Mouse (Mus musculus): ENCODE measurements around the gene Olfr918. TPM values are rescaled to one million over a fixed set of nuclear protein-coding genes. Genes with fewer than 3 reads are reported as not detected.

Olfr918 gene
- polyA plus RNA-seq (2015; fragmentation: Nextera tagmentation; extraction: Ambion mirVana), result not detected in 2 replicates

DNA sequence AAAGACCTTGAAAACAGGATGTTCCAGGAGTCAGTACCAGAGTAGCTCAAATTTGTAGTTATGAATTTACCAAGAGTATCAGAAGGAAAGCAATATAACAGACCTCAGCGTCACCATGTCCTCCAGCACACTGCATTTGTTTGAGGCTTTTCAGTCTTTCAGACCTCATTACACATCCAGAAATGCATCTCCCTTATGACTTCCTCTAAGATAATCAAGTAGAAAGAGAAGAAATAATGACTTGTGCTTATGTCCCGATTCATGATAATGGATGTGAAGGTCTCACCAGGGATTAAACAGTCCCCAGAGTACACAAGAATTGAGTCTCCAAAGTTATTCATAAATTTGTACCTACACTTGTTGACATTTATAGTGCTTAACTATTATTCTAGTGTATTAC, at the start of gene Olfr918:
TSS of gene Olfr918 (minus strand) at position 101 of the 400 bp plus-strand sequence.
- H3K4me3 ChIP-seq (replicated peaks; ENCODE audit: low read length), result no peak within 1 kb of the TSS
- no peaks in the 10 kb centered on the region for H3K27me3 ChIP-seq (replicated peaks; ENCODE audit: control insufficient read depth, insufficient read depth, low read length)
- no peak within 1 kb of the TSS for H3K27ac ChIP-seq (ENCODE audit: low read length)
- no peak for ATAC-seq
- H3K9me3 ChIP-seq (ENCODE audit: control insufficient read depth, low read length), result no peaks in the 10 kb centered on the region
- no peak within 1 kb of the TSS for H3K4me2 ChIP-seq (ENCODE audit: low read length)
- no peaks in the 10 kb centered on the region for H3K36me3 ChIP-seq (ENCODE audit: control insufficient read depth, insufficient read depth)
- WGBS, result 83% methylated on average over 2 of the region's 2 CpGs
- H3K4me1 ChIP-seq (replicated peaks; ENCODE audit: control insufficient read depth, insufficient read depth, low read length), result no peaks in the 10 kb centered on the region
- no peak within 1 kb of the TSS for H3K9ac ChIP-seq (replicated peaks; ENCODE audit: low read depth, low read length)

DNA sequence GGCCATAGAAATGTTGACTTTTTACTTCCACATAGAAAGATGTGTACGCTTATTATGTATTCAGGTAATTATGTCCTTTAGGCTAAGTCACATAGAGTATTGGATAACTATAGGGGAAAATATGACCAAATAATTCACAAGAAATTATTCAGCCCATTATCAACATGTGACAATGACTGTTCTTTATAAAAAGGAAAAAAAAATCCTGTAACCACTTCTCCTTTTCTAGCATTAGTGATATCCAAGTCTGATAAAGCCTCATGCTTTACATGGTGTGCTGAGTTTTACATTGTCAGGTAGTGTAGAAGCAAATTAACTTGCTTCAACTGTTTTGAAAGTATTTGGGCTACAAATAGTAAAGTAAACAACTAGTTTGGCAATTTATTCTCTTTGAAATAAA, 49.6 kb upstream of the Olfr918 start:
- H3K4me3 ChIP-seq (replicated peaks; ENCODE audit: low read length), result no peak overlapping the region
- 88% methylated on average over 1 of the region's 1 CpGs for WGBS
- H3K9ac ChIP-seq (replicated peaks; ENCODE audit: low read depth, low read length), result no peak overlapping the region
- no peaks in the 10 kb centered on the region for H3K9me3 ChIP-seq (ENCODE audit: control insufficient read depth, low read length)
- peaks cover 3% of the 10 kb centered on the region for H3K4me1 ChIP-seq (replicated peaks; ENCODE audit: control insufficient read depth, insufficient read depth, low read length)
- no peaks in the 10 kb centered on the region for H3K36me3 ChIP-seq (ENCODE audit: control insufficient read depth, insufficient read depth)
- ATAC-seq, result no peak
- H3K27ac ChIP-seq (ENCODE audit: low read length), result no peak overlapping the region
- H3K4me2 ChIP-seq (ENCODE audit: low read length), result no peak overlapping the region
- no peaks in the 10 kb centered on the region for H3K27me3 ChIP-seq (replicated peaks; ENCODE audit: control insufficient read depth, insufficient read depth, low read length)

DNA sequence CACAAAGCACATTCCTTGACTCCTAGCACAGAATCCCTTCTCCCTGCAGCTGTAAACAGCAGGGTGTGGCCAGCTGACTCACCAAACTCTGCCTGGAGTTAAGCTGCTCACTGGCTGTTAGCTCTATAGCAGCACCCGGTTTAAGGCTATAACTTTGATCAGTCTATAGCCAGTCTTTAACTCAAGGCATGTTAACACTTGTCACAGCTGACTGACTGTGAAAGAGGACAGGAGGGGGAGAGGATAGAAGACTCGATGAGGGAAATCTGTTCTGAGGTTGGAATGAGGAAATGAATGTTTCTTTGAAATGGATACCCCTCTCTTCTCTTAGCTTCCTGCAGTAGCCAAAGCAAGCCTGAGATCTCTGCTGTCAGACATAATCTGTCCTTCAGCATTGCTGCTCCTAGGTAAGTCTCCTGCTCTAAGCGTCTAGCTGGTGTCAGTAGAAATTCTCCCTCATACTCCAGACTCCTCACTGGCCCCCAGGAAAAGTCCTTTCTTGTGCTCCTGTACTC, 44.6 kb upstream of the Olfr918 start:
- ATAC-seq, result no peak
- no peak overlapping the region for H3K27ac ChIP-seq (ENCODE audit: low read length)
- 0 out of 2 replicates have a peak overlapping the region, but pooled peaks have one; percentile 9 for H3K9ac ChIP-seq (replicated peaks; ENCODE audit: low read depth, low read length)
- no peaks in the 10 kb centered on the region for H3K27me3 ChIP-seq (replicated peaks; ENCODE audit: control insufficient read depth, insufficient read depth, low read length)
- peak overlapping the region; percentile 41 for H3K4me3 ChIP-seq (replicated peaks; ENCODE audit: low read length)
- 5% methylated on average over 3 of the region's 3 CpGs for WGBS
- H3K4me2 ChIP-seq (ENCODE audit: low read length), result peak overlapping the region; percentile 45
- H3K9me3 ChIP-seq (ENCODE audit: control insufficient read depth, low read length), result no peaks in the 10 kb centered on the region
- peaks cover 12% of the 10 kb centered on the region for H3K4me1 ChIP-seq (replicated peaks; ENCODE audit: control insufficient read depth, insufficient read depth, low read length)
- no peaks in the 10 kb centered on the region for H3K36me3 ChIP-seq (ENCODE audit: control insufficient read depth, insufficient read depth)

DNA sequence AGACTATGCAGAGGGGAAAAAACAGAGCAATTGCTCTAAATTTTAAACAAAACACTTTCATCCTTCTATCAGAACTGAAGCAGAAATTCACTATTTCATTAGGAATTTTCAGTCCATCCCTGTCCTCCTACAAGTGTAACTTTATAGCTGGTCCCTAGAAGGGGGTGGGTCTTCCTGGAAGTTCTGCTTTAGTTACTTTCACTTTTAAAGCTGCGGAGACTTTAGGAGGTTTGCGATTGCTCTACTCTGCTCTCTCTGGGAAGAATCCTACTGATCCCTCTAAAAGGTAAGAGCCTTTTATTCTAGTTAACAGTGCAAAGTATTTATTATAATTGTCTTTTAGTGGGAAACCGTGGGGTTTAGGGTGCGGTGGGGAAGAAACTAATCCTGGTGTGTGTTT, 43.7 kb upstream of the Olfr918 start, which contains the start of gene Vwa5a:
TSS of gene Vwa5a (plus strand) at position 167 of the 400 bp plus-strand sequence.
- Histone ChIP-seq H3K27me3 (replicated peaks; ENCODE audit: control insufficient read depth, insufficient read depth, low read length) (no peaks in the 10 kb centered on the region), H3K36me3 (ENCODE audit: control insufficient read depth, insufficient read depth) (no peaks in the 10 kb centered on the region), H3K27ac (ENCODE audit: low read length) (no peak within 1 kb of the TSS), H3K9me3 (ENCODE audit: control insufficient read depth, low read length) (no peaks in the 10 kb centered on the region), H3K9ac (replicated peaks; ENCODE audit: low read depth, low read length) (peak within 1 kb of the TSS; percentile 9; the same call in 1 of the 2 replicates), H3K4me2 (ENCODE audit: low read length) (peak within 1 kb of the TSS; percentile 45), H3K4me3 (replicated peaks; ENCODE audit: low read length) (peak within 1 kb of the TSS; percentile 41), H3K4me1 (replicated peaks; ENCODE audit: control insufficient read depth, insufficient read depth, low read length) (peaks cover 12% of the 10 kb centered on the region)
- no peak; the same call in 1 of the 2 replicates for ATAC-seq
- WGBS, result 3% methylated on average over 4 of the region's 4 CpGs

DNA sequence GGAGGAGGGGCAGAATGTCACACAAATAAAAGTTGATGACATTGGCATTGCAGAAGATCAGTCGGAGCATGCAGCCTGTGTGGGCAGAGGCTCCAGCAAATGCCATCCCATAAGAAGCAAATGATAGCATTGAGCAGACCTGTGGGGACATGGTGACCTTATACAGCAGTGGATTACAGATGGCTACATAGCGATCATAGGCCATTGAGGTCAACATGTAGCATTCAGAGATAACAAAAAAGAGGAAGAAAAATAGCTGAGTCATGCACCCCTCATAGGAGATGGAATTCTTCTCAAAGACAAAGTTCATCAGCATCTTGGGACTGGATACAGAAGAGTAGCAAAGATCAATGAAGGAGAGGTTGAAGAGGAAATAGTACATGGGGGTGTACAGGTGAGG, 1.5 kb downstream of the Olfr918 start:
- Histone ChIP-seq H3K9me3 (ENCODE audit: control insufficient read depth, low read length) (no peaks in the 10 kb centered on the region), H3K4me2 (ENCODE audit: low read length) (no peak overlapping the region), H3K4me1 (replicated peaks; ENCODE audit: control insufficient read depth, insufficient read depth, low read length) (no peaks in the 10 kb centered on the region), H3K9ac (replicated peaks; ENCODE audit: low read depth, low read length) (no peak overlapping the region), H3K36me3 (ENCODE audit: control insufficient read depth, insufficient read depth) (no peaks in the 10 kb centered on the region), H3K4me3 (replicated peaks; ENCODE audit: low read length) (no peak overlapping the region), H3K27me3 (replicated peaks; ENCODE audit: control insufficient read depth, insufficient read depth, low read length) (no peaks in the 10 kb centered on the region), H3K27ac (ENCODE audit: low read length) (no peak overlapping the region)
- no peak for ATAC-seq
- WGBS, result 89% methylated on average over 2 of the region's 2 CpGs

DNA sequence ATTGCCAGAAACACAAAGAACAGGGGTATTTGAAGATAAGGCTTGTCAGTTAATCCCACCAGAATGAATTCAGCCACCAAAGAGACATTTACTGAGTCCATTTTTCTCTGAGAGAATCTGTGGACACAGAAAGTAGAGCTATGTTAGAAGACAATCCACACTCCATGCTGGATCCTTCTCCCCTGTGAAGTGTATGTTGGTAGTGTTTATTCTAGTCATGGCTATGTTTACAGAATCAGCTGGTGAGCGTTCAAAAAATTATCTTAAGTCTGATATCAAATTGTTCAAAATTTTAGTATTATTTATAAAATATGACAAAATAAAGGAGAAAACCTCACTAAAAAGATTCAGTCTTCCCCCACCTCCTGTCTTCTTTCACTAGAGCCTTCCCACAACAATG, 8.7 kb downstream of the Olfr918 start, which contains the start of gene Olfr917:
TSS of gene Olfr917 (minus strand) at position 101 of the 400 bp plus-strand sequence.
- no peaks in the 10 kb centered on the region for H3K36me3 ChIP-seq (ENCODE audit: control insufficient read depth, insufficient read depth)
- 81% methylated on average over 1 of the region's 1 CpGs for WGBS

DNA sequence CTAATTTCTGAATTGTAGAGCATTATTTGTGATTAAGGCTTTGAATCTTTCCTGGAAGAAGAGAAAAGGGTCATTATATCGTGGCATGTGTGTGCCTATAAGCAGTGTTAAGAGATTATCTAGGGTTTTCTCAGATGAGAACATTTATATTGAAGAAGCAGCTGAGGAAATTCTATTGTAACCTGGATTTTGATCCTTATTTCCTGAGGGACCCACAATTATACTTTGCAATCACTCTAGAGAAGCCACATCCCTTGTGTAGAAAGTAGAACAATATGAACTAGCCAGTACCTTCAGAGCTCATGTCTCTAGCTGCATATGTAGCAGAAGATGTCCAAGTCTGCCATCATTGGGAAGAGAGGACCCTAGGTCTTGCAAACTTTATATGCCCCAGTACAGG, 14.6 kb downstream of the Olfr918 start, which contains the start of gene Olfr916:
TSS of gene Olfr916 (minus strand) at position 101 of the 400 bp plus-strand sequence.
- H3K36me3 ChIP-seq (ENCODE audit: control insufficient read depth, insufficient read depth), result no peaks in the 10 kb centered on the region
- H3K4me1 ChIP-seq (replicated peaks; ENCODE audit: control insufficient read depth, insufficient read depth, low read length), result no peaks in the 10 kb centered on the region
- H3K27ac ChIP-seq (ENCODE audit: low read length), result no peak within 1 kb of the TSS
- WGBS, result 56% methylated on average over 1 of the region's 1 CpGs
- no peak for ATAC-seq
- no peak within 1 kb of the TSS for H3K4me2 ChIP-seq (ENCODE audit: low read length)
- H3K4me3 ChIP-seq (replicated peaks; ENCODE audit: low read length), result no peak within 1 kb of the TSS
- H3K27me3 ChIP-seq (replicated peaks; ENCODE audit: control insufficient read depth, insufficient read depth, low read length), result no peaks in the 10 kb centered on the region
- no peaks in the 10 kb centered on the region for H3K9me3 ChIP-seq (ENCODE audit: control insufficient read depth, low read length)
- no peak within 1 kb of the TSS for H3K9ac ChIP-seq (replicated peaks; ENCODE audit: low read depth, low read length)

More for the DNA sequence above, 8.7 kb downstream of the Olfr918 start, which contains the start of gene Olfr917:
- Histone ChIP-seq H3K27me3 (replicated peaks; ENCODE audit: control insufficient read depth, insufficient read depth, low read length) (no peaks in the 10 kb centered on the region), H3K27ac (ENCODE audit: low read length) (no peak within 1 kb of the TSS), H3K4me1 (replicated peaks; ENCODE audit: control insufficient read depth, insufficient read depth, low read length) (no peaks in the 10 kb centered on the region), H3K9me3 (ENCODE audit: control insufficient read depth, low read length) (no peaks in the 10 kb centered on the region), H3K4me3 (replicated peaks; ENCODE audit: low read length) (no peak within 1 kb of the TSS), H3K9ac (replicated peaks; ENCODE audit: low read depth, low read length) (no peak within 1 kb of the TSS), H3K4me2 (ENCODE audit: low read length) (no peak within 1 kb of the TSS)
- ATAC-seq, result no peak

DNA sequence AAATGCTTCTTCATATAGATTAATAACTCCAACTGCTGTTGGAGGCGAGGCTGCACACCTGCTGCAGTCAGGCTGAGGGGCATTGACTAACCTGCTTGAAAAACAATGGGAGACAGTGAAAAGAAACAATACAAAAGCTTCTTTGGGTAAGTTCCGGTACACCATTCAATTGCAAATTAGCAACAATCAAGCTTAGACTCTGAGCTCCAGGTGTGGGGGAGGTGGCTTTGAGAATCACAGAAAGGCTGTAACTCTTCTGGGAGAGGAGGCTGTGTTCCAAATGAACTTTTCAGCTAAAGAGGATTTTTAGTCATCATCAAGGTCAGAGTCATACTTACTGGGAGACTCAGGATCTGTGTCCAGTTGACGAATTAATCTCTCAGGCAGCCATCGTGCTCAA, 42.0 kb downstream of the Olfr918 start:
- Histone ChIP-seq H3K9ac (replicated peaks; ENCODE audit: low read depth, low read length) (no peak overlapping the region), H3K9me3 (ENCODE audit: control insufficient read depth, low read length) (peaks cover 2% of the 10 kb centered on the region; the same call in 1 of the 2 replicates), H3K4me1 (replicated peaks; ENCODE audit: control insufficient read depth, insufficient read depth, low read length) (no peaks in the 10 kb centered on the region), H3K27me3 (replicated peaks; ENCODE audit: control insufficient read depth, insufficient read depth, low read length) (no peaks in the 10 kb centered on the region), H3K4me3 (replicated peaks; ENCODE audit: low read length) (no peak overlapping the region), H3K27ac (ENCODE audit: low read length) (no peak overlapping the region), H3K36me3 (ENCODE audit: control insufficient read depth, insufficient read depth) (no peaks in the 10 kb centered on the region), H3K4me2 (ENCODE audit: low read length) (no peak overlapping the region)
- WGBS, result 72% methylated on average over 4 of the region's 4 CpGs
- ATAC-seq, result no peak

Measured in forebrain, embryonic 16.5 days (tissue).